Mouse (Mus musculus): ENCODE measurements around the gene Fgfr2.
A peak's percentile ranks its signal among the peaks of the same experiment; 100 is the strongest.

The Fgfr2 gene

GRCm38 (mm10) chr7:130734195-130734787 is 2388.9 kb downstream of the Fgfr2 start:
- no peak for DNase-seq

- DNase-seq, result no peak
Measured at GRCm38 (mm10) chr7:130733423-130733822, 2389.7 kb downstream of the Fgfr2 start.

- peak; percentile 41 for DNase-seq
Measured at GRCm38 (mm10) chr7:130732908-130733307, 2390.2 kb downstream of the Fgfr2 start.

- DNase-seq, result no peak
Measured at GRCm38 (mm10) chr7:130731792-130732191, 2391.4 kb downstream of the Fgfr2 start.

GRCm38 (mm10) chr7:130727560-130727959 is 2395.6 kb downstream of the Fgfr2 start:
- no peak for DNase-seq

GRCm38 (mm10) chr7:130726724-130727422 is 2396.3 kb downstream of the Fgfr2 start:
- no peak for DNase-seq

- DNase-seq, result peak; percentile 73
Measured at GRCm38 (mm10) chr7:130726185-130726584, 2397.0 kb downstream of the Fgfr2 start.

GRCm38 (mm10) chr7:130720646-130721335 is 2402.4 kb downstream of the Fgfr2 start:
- no peak for DNase-seq

- no peak for DNase-seq
Measured at GRCm38 (mm10) chr7:130719931-130720598, 2403.1 kb downstream of the Fgfr2 start.

- DNase-seq, result no peak
Measured at GRCm38 (mm10) chr7:130716989-130717388, 2406.2 kb downstream of the Fgfr2 start.

- no peak for DNase-seq
Measured at GRCm38 (mm10) chr7:130716341-130716740, 2406.8 kb downstream of the Fgfr2 start.

- no peak for DNase-seq
Measured at GRCm38 (mm10) chr7:130715467-130715866, 2407.7 kb downstream of the Fgfr2 start.

- DNase-seq, result no peak
Measured at GRCm38 (mm10) chr7:130713319-130713718, 2409.8 kb downstream of the Fgfr2 start.

- DNase-seq, result no peak
Measured at GRCm38 (mm10) chr7:130711851-130712250, 2411.3 kb downstream of the Fgfr2 start.

- no peak for DNase-seq
Measured at GRCm38 (mm10) chr7:130709372-130710274, 2413.5 kb downstream of the Fgfr2 start.

GRCm38 (mm10) chr7:130708940-130709339 is 2414.2 kb downstream of the Fgfr2 start:
- DNase-seq, result no peak

GRCm38 (mm10) chr7:130705230-130705629 is 2417.9 kb downstream of the Fgfr2 start:
- DNase-seq, result no peak

GRCm38 (mm10) chr7:130701336-130701735 is 2421.8 kb downstream of the Fgfr2 start:
- no peak for DNase-seq

GRCm38 (mm10) chr7:130698480-130698879 is 2424.7 kb downstream of the Fgfr2 start:
- no peak for DNase-seq

GRCm38 (mm10) chr7:130696347-130697234 is 2426.6 kb downstream of the Fgfr2 start:
- DNase-seq, result no peak

- DNase-seq, result no peak
Measured at GRCm38 (mm10) chr7:130695669-130696338, 2427.3 kb downstream of the Fgfr2 start.

Measured in layer of hippocampus, adult 9-11 months (tissue).